Mouse (Mus musculus) liver, embryonic 14.5 days (tissue): ENCODE measurements around the gene Nrxn1.

Experiments
- CTCF ChIP-seq: IDR thresholded peaks from 2 replicates; pipeline ENCODE4 v1.5.1; 2016; ENCODE audit warnings: antibody characterized with exemption, low read depth, control low read depth
- EP300 ChIP-seq: IDR thresholded peaks from 2 replicates; pipeline ENCODE4 v1.6.1; 2016; ENCODE audit warnings: antibody characterized with exemption, low read depth

GRCm38 (mm10) chr17:90007438-90008109 lies 1085.3 kb downstream of the Nrxn1 start:
- no peak for TF ChIP-seq CTCF
- TF ChIP-seq EP300, result no peak
